Mouse (Mus musculus) c-Kit-positive CD71-positive TER-119-positive erythroid progenitor cells, embryonic 14.5 days (primary cell): ENCODE results near the gene 4930469K13Rik.
"Not testable (repeated sequence)": the region's sequence is repeated elsewhere in the genome, so short reads cannot be mapped to it uniquely, and the experiment has no call there.

ENCODE experiments used
- DNase-seq: peaks from one replicate; pipeline ENCODE4 v3.0.0-alpha.2; 2013; ENCODE audit warnings: low spot score

4930469K13Rik gene

DNA sequence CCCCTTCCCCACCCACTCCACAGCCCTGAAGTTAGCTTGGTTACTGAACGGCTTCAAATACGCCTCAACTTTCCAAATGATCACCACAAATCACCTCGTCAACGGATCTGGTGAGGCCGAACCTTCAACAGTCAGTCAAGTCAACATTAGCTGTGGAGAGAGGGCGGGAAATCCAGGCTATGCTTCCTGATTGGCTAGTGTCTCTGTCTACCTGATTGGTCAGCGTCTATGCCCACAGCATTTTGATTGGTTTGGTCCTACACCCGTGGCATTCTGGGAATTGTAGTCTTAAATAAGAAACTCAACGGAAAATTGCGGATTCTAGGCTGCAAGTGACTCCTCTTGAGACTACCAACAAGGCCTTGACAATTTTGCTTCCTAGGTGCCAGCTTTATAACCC lies at the start of gene 4930469K13Rik:
4930469K13Rik (minus strand) TSS at position 133 of the 400 bp plus-strand sequence.
- DNase-seq = peak; percentile 5

DNA sequence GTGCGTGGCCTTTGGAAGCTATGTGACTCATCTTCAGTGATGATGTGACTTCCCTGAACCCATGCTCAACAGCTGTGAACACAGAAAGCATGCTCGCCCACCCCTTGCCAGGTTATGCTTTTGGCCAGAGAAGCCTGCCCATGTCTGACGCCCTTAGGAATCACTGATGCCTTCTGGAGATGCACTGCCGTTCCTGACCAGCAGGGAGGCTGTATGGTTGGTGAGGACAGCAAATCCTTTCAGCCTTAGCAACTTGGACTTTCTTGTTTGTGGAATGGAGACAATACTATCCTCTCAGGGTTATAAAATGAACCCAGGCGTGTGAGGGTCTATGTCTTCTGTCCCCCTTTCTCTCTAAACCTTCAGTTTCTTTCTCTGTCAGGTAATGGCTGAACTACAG lies 48.6 kb upstream of the 4930469K13Rik start:
- no peak for DNase-seq

DNA sequence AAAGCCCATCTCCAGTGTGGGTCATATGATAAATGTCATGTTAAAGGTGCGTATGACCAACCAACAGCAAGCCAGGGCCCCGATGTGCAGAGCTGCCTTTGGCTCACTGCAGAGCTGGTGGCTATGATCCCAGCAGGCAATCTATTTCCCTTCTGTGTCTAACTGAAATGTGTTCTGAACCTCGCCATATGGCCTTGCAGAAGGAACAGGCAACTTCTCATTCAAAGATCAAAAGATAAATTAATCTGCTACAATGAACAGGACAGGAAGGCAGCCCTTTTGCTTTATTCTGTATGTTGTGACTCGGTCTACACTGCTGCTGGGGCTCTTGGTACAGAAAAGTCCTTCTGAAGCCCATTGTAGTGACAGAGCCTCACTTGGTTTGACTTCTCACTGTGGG lies 46.1 kb upstream of the 4930469K13Rik start:
- no peak for DNase-seq

DNA sequence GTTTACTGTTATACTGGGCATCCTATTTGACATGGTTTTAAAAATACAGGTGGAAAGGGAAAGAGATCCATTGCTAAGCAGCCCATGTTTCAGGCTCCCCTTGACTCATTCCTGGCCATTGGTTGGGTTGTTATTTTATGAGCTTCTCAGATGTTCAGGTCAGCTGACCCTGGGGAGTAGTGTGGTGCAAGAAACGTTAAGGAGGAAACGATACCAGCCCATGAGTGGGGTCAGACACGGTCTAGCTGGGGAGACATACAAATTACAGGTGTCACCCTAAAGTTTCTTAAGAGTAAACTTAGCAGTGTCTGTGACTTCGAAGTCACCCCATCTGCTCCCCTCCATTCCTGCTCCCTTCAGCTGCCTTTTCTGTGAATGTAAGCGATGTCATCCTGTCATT lies 45.6 kb upstream of the 4930469K13Rik start:
- DNase-seq = no peak

DNA sequence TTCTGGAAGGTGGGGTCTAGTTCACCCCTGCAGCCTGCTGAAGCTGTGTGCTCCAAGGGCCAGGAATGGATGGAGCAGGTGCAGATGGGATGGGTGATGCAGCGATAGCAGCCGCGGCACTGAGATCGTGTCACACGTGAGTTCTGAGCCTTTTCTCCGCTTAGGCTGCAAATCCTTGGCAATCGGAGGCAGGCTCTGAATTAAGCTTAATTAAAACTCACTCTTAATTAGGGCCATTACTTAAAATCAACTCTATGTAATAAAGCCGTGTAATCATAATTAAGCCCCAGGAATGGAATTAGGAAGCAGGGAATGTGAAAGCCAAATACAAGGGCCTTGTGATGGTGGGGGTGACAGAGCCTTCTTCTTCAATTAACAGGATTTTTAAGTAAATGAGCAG lies 40.9 kb upstream of the 4930469K13Rik start:
- no peak for DNase-seq

DNA sequence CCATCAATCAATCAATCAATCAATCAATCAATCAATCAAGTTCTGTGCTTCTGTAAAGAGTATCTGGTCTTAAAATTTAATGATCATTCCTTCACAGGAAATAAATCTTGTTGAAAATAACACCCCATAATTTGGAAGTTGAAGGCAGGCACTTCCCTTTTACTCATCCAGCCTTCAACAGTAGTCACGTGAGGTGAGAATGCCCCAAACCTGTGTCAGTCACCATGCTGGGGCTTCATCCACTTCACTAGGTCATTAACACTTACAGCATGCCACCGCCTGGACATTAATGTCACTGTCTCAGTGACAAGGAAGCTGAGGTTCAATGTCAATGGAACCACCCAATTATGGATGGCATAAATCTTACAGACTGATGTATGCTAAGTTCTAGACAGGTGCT lies 30.1 kb upstream of the 4930469K13Rik start:
- DNase-seq = no peak

DNA sequence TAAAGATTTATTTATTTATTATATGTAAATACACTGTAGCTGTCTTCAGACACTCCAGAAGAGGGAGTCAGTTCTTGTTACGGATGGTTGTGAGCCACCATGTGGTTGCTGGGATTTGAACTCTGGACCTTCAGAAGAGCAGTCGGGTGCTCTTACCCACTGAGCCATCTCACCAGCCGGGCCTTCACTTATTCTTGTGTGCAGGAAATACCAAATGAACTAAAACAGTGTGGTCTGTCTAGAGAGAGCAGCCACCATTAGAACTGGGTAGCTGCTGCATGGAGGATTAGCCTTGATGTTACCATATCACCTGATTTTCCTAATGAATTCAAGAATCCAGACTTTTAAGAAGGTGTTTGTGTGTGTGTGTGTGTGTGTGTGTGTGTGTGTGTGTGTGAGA lies 27.4 kb upstream of the 4930469K13Rik start:
- DNase-seq = not testable (repeated sequence)

DNA sequence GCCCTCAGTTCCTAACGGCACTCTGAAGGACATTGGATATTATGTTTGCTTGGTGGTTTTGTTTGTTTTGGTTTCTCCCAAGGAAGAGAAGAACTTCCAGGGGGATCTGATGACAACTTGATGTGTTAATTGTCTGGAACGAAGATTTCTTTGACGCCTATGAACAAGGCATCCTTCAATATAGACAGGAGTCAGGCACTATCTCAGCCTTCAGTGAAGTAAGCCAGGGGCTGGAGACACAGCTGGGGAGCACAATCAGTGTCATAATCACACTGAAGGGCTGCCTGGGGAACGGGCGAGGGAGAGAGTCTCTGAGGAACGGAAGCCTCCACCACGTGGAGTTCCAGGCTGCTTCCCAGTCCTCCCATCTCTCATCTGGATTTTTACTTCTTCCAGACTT lies 26.5 kb upstream of the 4930469K13Rik start:
- no peak for DNase-seq

DNA sequence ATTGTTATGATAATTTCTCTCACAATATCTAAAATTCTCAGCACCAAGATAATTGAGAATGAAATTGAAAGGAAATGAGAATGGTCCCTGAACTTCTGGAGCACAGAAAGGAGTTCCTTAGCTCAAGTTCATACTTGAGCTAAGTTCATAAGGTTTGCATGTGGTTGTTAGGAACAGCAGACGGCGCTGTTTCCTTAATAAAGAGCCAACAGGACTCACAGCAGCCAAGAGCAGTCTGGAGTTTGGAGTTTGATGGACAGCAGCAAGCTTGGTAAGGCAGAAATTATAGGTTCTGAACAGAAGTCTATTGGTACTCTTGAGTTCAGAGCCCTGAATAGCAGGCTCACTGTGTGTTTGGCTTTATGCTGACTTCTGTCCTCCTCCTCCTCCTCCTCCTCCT lies 24.8 kb upstream of the 4930469K13Rik start:
- DNase-seq = no peak

DNA sequence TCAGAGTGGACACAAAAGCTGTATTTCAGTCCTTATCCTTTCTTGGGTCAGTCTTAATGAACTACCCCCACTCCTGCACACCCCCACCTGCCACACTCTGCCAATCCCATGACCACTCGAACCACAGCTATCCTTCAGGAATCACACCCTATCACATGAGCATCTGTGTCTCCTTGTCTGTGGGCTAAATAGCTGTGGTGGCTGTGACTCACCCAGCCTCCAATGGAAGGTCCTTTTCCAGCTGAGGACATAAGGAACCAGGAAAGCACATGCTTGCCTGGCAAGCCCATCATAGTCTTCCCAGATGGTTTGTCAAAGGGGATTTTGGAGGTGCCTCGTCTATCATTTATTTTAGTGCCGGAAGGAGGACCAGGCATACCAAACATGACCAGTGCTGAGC lies 20.0 kb upstream of the 4930469K13Rik start:
- DNase-seq = no peak

DNA sequence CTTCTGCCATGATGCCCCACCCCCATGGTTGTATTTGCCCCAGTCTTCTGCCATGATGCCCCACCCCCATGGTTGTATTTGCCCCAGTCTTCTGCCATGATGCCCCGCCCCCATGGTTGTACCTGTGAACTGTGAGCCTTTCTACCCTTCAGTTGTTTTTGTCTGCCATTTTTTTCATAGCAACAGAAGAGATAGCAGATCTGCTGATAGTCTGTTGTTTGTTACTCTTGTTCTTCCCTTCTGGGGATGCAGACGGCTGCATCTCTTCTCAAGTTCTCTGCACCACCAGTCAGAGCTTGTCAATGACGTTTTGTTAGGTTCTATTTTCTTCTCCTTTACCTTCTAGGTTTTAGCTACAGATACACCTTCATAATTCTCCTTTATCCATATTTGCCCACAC lies 19.2 kb upstream of the 4930469K13Rik start:
- no peak for DNase-seq

DNA sequence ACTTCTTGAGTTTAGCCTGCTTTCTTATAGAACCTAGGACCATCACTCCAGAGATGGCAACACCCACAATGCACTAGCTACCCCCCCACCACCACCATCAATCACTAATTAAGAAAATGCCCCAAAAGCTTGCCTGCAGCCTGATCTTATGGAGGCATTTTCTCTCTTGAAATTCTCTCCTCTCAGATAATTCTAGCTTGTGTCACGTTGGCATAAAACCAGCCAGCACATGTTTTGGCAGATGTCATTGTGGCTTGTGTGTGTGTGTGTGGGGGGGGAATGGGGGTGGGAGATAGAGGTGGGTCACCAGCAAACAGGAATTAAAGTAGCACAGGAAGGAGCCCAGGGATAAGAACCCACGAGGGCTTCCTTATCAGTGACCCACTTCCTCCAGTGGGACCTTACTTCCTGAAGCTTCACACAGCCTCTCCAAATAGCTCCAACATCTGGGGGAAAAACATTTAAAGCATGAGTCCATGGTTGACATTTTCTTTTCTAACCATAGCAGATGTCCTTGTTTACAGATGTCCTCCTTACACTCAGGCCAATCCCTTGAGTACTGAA lies 18.3 kb upstream of the 4930469K13Rik start:
- no peak for DNase-seq

DNA sequence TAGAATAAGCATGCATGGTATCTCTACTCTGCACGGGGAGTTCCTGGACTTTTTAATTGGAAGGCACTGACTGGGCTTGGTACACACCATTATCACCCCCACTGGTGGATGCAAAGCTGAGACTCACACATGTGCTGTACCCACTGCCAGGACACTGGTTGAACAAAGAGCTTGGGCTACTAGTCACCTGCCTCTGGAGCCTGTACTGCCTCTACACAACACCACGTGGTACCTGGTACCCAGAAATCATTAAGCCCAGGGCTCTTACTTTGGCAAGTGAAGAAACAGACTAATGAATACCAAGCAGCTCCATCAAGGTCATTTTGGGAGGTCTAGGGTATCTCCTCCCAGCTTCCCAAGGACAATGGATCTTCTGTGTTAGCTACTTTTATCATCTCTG lies 15.4 kb upstream of the 4930469K13Rik start:
- no peak for DNase-seq

DNA sequence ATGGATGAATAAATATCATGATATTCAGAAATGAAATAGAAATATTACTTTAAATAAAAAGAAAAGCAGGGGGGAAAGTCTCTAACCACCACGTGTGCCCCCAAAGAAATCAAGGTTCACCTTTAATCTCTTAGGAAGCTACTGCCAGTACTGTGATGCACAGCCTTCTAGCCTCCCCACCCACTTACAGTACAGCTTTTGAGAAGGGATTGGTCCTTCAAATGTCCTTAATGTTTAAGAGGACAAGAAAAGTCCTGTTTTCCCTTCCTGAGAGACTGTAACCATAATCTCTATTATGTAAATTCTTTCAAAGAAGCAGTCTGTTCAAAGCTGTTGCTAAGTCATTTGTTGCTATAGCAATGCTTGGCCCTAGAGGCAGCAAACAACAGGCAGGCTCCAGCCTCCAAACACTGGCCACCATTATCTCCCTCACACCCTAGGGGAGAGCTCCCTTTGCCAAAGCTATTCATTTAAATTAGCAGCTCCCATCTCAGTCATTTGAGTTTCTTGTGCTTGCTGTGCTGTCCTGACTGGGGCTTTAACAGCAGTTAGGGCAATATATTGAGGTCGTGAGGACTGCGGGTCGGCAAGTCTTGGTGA lies 14.5 kb upstream of the 4930469K13Rik start:
- DNase-seq = no peak

DNA sequence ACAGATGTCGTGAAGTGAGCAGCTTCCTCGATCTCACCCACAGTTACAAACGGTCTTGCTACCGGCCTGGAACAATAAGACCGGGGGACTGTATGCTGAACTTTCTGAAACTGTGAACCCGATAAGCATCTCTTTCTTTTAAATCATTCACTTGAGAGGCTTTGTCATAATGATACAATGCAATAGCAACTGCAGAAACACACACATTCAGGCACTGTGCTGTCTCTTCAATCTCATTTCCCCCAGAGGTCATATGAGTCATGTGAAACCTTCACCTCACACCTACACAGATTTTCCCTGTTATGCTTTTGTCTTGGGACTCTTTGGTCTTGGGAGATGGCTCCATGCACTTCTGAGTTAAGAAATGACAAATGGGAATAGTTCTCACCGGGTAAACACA lies 13.6 kb upstream of the 4930469K13Rik start:
- no peak for DNase-seq

DNA sequence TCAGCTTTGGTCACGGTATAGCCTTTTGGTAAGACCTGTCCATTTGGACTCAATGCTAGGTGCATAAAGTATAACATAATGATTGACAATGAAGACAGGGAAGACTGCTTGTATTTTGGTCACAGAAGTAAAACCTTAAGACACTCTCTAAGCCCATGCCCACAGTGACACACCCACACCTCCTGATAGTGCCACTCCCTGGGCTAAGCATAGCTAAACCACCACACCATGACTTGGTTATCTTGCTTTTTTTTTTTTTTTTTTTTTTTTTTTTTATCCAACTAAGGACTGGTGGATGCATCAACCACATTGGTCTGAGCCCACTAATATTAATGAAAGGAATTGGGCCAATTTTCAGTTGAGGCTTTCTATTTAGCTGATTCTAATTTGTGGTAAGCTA lies 10.9 kb upstream of the 4930469K13Rik start:
- DNase-seq = no peak

DNA sequence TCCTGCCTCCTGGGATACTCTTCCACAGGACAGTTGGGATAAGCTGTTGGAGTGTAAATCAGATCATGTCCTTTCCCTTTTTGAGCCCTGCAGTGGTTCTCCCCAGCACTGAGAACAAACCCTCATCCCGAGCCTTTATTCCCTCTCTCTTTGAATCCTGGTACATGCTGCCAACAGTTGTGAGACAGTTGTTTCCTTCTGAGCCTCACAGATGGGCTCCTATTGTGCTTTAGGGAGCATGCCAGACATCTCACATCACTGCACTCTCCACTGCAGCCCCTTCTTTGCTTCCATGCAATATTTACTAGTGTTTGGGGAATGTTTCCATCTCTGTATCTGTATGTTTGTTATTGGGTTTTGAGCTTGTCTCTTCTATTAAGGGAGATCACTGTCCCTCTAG lies 6.6 kb upstream of the 4930469K13Rik start:
- no peak for DNase-seq

DNA sequence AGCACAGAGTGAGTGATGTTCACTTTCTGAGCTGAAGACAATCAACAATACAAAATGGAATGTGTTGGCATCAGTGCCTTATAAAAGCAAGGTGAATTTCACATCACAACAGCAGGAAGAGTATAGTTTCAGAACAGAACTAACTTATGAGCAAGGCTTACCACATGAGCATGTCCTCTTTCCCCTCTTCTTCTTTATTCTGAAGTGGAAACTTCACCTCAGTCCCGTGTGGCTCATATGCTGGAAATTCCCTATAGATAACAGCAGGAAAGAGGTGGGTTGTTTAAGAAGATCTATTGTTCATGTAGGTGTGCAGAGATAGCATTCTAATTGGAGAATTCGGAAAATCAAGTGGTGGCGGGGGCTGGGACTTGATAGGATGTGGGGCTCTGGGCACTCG lies 3.5 kb upstream of the 4930469K13Rik start:
- DNase-seq = no peak

DNA sequence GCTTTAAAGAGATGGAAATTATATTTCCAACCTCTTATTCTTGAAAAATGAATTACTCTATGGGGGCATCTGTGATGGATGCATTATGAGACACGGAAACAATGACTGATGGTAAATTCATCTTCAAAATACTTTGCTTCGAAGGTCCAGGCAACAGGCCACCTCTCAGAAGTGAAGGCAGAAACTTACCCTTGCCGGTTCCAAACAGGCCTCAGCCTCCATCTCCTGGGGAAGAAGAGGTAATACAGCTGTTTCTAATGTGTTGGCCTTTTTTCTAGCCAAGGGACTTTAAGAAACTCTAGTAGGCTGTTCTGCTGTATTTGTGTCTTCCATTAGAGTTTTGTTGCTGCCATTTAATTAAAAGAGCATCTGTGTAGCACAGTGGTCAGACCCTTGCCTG lies 11.3 kb downstream of the 4930469K13Rik start:
- no peak for DNase-seq

DNA sequence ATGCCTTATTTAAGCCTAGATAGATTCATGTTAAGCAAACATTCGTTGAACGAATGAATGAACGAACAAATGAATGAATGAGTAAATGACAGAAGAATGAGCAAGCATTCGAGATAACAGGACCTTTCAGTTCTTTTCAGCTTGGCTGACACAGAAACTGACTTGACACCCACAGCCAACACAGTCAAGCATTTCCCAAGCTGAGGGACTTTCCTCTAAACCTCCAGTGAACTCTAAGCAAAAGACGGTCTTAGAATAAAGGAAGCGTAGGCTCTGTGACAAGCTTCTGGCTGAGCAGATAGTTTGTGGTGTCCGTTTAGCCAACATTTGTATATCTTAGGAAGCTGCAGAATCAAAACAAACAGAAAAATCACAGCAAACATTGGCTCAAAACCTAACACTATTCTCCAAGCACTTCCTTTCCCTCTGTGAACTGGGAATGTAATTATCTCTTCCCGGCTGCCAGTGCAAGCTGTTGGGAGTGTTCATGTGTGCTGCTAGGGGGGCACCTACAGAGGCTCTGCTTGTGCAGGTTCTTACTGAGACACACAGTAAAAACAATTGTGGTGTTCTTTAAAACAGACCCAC lies 12.1 kb downstream of the 4930469K13Rik start:
- no peak for DNase-seq

DNA sequence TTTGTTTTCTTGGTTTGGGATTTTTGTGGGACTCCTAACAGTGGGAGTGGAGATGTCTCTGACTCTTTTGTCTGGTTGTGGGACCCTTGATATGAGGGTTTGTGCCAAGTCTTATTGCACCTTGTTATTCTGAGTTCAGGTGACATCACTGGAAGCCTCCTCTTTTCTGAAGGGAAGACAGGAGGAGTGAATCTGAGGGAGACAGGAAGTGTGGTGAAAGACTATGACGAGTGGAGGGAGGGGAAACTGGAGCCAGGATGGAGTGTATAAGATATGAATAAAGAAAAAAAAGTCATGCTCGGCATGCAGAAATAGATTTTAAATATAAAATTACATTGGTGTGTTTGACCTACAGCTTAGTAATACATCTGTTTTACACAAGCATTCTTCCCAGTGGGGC lies 13.7 kb downstream of the 4930469K13Rik start:
- DNase-seq = no peak

DNA sequence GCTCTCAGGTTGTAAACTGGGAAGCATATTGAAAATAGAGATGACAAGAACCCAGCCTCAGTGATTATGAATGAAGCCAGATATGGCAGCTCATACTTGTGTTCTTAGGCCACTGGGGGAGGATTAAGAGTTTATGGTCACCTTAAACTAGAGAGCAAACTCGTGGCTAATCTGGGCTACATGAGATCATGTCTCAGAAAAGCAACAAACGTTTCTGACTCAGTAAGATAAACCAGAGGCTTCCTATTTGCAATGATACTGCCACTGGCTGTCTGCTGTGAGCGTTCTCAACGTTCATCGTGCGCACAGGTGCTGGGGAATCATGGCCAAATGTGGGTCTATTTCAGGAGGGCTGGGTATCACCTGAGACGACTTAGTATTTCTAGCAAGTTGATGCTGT lies 14.6 kb downstream of the 4930469K13Rik start:
- no peak for DNase-seq

DNA sequence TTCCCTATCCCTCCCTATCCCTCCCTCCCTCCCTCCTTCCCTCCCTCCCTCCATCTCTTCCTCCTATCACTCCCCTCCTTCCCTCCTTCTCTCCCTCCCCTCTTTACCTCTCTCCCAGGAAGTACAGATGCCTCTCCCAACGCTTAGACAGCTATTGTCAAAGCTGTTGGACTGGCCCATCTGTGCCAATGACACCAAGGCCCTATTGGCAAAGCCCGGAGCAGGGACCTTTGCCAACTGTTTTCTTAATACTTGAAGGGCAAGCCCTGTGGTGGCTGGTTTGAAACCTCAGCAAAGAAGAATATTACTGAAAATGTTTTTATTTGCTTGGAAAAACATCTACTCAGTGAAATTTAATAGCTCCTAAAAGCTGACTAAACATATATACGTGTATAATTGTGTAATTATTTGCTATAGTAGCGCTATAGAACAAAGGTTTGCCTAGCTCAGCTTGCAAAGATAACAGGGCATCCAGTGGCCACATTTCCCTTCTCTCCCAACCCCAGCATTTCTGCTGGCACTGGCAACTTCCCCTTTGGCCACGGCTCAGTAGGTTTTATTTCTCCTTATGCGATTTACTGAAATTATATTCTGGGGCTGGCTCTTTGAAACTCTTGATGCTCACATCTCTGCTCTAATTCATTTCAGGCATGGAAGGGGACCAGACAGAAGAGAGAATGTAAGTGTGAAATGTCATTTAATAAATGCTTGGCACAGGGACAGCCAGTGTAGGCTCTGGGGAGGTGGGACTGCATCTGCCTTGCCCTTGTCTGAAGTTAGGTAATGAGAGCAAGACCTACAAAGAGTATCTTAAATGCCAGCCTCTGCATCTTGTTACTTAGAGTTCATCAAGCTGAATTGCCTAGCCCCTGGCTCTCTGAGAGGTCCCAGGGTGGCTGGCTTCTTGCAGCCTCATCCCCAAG lies 18.6 kb downstream of the 4930469K13Rik start:
- DNase-seq = no peak
